Mouse (Mus musculus) megakaryocyte, embryonic 14.5 days (primary cell): Measurements from ENCODE around the gene Trim11. TPM values are rescaled to one million over a fixed set of nuclear protein-coding genes. Genes with fewer than 3 reads are reported as not detected.
A peak's percentile ranks its signal among the peaks of the same experiment; 100 is the strongest.

Experiments used
- H3K27me3 ChIP-seq: replicated peaks from 2 replicates; pipeline ENCODE3; 2012; ENCODE audit warnings: inconsistent platforms
- H3K36me3 ChIP-seq: replicated peaks from 2 replicates; pipeline ENCODE3; 2012; ENCODE audit warnings: low read length, inconsistent platforms, mixed read lengths
- H3K4me1 ChIP-seq: 2 replicates; pipeline ENCODE4 v1.6.1; 2012; ENCODE audit warnings: inconsistent platforms
- H3K4me3 ChIP-seq: replicated peaks from 2 replicates; pipeline ENCODE3; 2012; ENCODE audit warnings: moderate library complexity, mild to moderate bottlenecking, inconsistent platforms
- H3K9me3 ChIP-seq: 2 replicates; pipeline ENCODE4 v1.6.1; 2012; ENCODE audit warnings: inconsistent platforms
- FLI1 ChIP-seq: IDR thresholded peaks from 2 replicates; pipeline ENCODE4 v1.6.1; 2012; ENCODE audit warnings: low read length, inconsistent platforms, mixed read lengths
- GATA1 ChIP-seq: IDR thresholded peaks from 3 replicates; pipeline ENCODE4 v1.6.1; 2012; ENCODE audit warnings: mixed read lengths, low read length, inconsistent platforms, borderline replicate concordance
- polyA plus RNA-seq: library from polyadenylated mRNA; stranded (reverse); fragments of >175 nt; gene quantifications from 2 replicates; pipeline ENCODE4 v1.2.3, GENCODE M21; 2012; ENCODE audit warnings: low replicate concordance; ENCODE audit not compliant: insufficient read depth

Gene Trim11
- polyA plus RNA-seq, 1 experiment: 12.8 TPM

DNA sequence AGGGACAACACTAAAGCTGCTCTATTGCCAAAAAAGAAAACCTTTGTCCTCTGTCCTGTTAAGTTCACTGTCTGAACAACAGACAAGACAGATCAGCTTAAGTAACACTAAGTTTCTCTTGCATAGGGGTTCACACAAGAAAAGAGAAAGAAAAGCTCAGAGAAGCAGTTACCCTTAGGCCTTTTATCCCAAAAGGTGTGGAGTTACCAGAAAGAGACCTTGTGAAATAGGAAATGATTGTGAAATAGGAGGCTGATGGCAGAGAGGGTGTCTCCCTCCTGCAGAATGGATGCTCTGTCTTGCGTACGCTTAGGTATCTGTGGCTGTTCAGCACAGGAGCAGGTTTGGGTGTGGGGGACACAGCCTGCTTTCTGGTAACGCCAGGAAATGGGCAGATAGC lies 1.3 kb downstream of the Trim11 start:
- peaks cover 45% of the 10 kb centered on the region for H3K36me3 ChIP-seq
- peaks cover 64% of the 10 kb centered on the region for H3K4me1 ChIP-seq
- no peaks in the 10 kb centered on the region for H3K9me3 ChIP-seq
- peak overlapping the region; percentile 98 for H3K4me3 ChIP-seq
- TF ChIP-seq FLI1: no peak
- TF ChIP-seq GATA1: no peak
- no peaks in the 10 kb centered on the region for H3K27me3 ChIP-seq

DNA sequence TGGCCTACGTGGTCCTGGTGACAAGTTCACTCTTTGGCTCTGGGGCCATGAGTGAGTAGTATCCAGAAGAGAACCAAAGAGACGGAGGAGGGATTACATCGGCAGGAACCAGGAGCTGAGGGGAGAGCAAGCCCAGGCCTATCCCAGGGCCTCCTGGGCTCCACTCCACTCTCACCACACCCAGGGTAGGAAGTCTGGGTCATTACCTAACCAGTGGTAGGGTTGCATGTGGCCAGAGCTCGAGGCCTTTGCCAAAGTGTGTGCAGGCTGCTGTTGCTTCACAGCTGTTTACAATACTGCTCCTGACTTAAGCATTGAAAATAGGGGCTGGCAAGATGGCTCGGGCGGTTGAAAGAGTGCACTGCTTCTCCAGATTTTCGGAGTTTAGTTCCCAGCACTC lies 1.8 kb downstream of the Trim11 start:
- H3K4me1 ChIP-seq: peaks cover 65% of the 10 kb centered on the region
- TF ChIP-seq GATA1 (no peak), FLI1 (no peak)
- no peaks in the 10 kb centered on the region for H3K27me3 ChIP-seq
- peaks cover 46% of the 10 kb centered on the region for H3K36me3 ChIP-seq
- H3K4me3 ChIP-seq: peak overlapping the region; percentile 98
- H3K9me3 ChIP-seq: no peaks in the 10 kb centered on the region

DNA sequence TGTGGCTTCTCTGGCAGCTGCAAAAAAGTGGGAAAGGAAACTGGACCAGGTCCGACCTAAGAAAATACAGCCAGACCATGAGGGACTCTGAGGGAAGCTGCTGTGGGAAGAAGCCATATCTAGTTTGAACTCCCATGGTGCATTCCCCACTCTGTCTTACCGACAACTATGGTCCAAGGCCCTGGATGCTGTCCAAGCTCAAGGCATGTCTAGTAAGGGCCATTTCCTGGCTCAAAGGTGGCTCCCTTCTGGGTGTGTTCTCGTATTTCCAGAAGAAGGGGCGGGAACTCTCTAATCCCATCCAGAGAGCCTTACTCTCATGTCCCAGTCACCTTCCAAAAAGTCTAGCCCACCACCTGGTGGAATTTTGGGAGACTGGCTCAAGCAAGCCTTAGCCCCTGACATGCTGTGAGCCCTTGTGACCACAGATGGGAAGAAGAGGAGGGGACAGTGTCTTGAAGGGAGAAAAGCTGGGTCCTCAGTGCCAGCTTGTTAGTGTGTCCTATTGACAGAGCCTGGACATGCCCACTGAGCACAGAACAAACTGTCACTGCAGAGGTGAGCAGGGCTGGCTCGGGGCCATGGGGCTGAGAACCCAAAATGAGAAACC lies 2.6 kb downstream of the Trim11 start:
- Histone ChIP-seq H3K9me3 (no peaks in the 10 kb centered on the region), H3K36me3 (peaks cover 52% of the 10 kb centered on the region), H3K4me3 (peak overlapping the region; percentile 98), H3K4me1 (peaks cover 68% of the 10 kb centered on the region), H3K27me3 (no peaks in the 10 kb centered on the region)
- no peak for TF ChIP-seq FLI1
- TF ChIP-seq GATA1: no peak

DNA sequence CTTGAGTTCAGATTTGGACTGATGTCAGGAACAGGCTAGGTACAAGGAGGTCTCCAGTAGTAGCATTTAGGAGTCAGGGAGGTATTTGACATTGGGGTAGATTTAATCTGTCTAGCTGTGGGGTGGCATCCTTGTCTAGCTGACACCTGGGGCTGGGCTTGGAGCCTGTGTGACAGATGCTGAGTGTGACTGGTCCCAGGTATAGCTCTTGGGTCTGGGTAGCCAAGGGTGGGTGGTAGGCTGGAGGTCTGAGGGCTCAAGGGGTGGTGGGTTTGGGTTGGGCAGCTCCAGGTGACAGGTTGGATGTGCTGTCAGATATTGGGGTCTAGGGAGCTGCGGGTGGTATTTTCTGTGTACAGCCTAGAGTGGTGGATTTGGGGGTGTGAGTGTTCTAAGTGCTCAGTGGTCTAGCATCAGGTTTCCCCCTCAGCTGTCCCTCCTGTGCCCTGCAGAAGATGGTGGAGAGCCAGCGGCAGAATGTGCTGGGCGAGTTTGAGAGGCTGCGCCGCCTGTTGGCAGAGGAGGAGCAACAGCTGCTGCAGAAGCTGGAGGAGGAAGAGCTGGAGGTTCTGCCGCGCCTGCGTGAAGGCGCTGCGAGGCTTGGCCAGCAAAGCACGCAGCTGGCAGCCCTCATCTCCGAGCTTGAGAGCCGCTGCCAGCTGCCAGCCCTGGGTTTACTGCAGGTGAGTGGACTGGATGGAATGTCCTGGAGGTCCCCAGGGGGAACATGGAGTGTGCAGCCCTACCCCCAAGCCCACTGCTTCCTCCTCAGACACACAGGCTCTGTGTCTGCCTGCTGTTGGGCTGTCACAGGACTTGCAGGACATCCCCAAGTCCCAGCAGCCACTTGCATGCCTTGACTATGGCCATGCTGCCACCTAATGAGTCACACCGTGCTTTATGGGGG lies 3.9 kb downstream of the Trim11 start:
- peak overlapping the region; percentile 43 for H3K4me3 ChIP-seq
- no peaks in the 10 kb centered on the region for H3K9me3 ChIP-seq
- H3K36me3 ChIP-seq: peaks cover 65% of the 10 kb centered on the region
- no peaks in the 10 kb centered on the region for H3K27me3 ChIP-seq
- H3K4me1 ChIP-seq: peaks cover 75% of the 10 kb centered on the region
- no peak for TF ChIP-seq FLI1

DNA sequence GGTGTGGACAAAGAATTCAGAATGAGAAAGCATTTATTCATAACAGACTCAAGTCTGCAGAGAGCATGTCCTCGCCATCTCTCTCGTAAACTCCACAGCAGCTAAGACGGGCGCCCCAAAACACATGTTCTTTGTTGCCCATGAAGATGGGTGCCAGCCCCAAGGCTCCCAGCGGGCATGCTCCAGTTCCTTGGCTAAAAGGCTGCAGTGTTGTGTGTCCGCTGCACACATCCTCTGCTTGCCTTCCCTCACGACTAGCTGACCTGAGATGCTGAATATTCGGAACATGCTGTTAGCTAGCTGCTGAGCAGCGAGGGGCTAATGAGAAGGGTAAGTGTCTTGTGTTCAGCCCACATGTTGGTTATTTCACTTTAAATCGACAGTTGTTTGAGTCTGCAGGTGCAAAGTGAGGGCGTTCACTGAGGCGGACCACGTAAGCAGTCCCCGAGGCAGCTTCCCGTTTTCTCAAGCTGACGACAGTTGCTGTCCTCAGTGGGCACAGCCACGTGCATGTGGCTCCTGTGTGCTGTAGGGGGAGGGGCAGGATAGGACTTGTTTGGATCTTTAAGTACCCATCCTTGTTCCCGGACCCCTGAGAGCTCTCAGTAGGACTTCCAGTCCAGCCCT lies 4.7 kb downstream of the Trim11 start:
- no peaks in the 10 kb centered on the region for H3K27me3 ChIP-seq
- no peaks in the 10 kb centered on the region for H3K9me3 ChIP-seq
- peaks cover 83% of the 10 kb centered on the region for H3K4me1 ChIP-seq
- no peak overlapping the region for H3K4me3 ChIP-seq
- H3K36me3 ChIP-seq: peaks cover 73% of the 10 kb centered on the region
- no peak for TF ChIP-seq GATA1
- TF ChIP-seq FLI1: no peak

DNA sequence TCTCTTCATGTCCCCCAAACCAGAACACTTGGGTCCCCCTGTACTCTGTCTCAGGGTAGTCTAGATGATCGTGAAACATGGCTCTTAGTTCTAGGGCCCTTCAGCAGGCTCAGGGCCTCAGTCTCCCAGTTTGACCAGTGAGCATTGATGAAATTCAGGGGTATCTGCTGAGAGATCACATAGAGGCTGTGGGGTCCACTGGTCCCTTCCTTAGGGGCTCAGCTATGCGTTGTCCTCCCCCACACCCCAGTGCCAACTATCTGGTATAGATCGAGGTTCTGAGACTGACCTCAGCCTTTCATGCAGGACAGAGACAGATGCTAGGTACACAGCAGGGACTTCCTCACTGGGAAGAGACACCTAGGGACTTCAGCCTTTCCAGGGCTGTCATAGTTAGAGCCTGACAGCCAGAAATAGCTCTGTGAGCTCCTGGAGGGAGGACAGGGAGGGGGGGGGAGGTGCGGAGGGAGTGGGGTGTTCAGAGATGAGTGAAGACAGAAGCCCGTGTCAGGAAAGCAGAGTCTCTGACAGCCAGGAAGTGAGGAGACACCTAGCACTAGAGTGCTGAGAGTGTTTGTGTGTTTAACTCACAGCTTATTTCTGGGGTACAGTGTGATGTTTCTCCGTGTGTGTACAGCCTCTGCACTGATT lies 5.9 kb downstream of the Trim11 start:
- no peaks in the 10 kb centered on the region for H3K9me3 ChIP-seq
- H3K27me3 ChIP-seq: no peaks in the 10 kb centered on the region
- TF ChIP-seq GATA1 (no peak), FLI1 (no peak)
- H3K36me3 ChIP-seq: peaks cover 85% of the 10 kb centered on the region
- H3K4me3 ChIP-seq: no peak overlapping the region
- H3K4me1 ChIP-seq: peaks cover 85% of the 10 kb centered on the region

DNA sequence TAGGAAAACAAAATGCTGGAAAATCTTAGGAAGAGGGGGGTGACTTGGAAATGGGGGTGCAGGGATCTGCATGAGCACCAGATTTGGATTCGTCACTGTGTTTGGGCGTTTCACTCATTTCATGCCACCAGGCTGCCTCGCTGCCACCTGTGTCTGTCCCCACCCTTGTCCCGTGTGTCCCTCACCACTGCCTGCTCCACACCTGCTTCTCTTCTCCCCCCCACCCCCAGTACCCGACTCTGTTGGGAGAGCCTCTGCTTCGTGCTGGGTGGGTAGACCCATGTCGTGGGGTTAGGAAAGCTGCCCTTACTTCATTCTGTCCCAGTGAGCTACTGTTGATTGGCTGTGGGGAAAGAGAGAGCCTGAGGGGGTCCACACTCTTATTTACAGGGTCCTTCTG lies 6.8 kb downstream of the Trim11 start:
- Histone ChIP-seq H3K36me3 (peaks cover 91% of the 10 kb centered on the region), H3K4me3 (no peak overlapping the region), H3K9me3 (no peaks in the 10 kb centered on the region), H3K4me1 (peaks cover 85% of the 10 kb centered on the region), H3K27me3 (no peaks in the 10 kb centered on the region)
- no peak for TF ChIP-seq FLI1
- no peak for TF ChIP-seq GATA1

DNA sequence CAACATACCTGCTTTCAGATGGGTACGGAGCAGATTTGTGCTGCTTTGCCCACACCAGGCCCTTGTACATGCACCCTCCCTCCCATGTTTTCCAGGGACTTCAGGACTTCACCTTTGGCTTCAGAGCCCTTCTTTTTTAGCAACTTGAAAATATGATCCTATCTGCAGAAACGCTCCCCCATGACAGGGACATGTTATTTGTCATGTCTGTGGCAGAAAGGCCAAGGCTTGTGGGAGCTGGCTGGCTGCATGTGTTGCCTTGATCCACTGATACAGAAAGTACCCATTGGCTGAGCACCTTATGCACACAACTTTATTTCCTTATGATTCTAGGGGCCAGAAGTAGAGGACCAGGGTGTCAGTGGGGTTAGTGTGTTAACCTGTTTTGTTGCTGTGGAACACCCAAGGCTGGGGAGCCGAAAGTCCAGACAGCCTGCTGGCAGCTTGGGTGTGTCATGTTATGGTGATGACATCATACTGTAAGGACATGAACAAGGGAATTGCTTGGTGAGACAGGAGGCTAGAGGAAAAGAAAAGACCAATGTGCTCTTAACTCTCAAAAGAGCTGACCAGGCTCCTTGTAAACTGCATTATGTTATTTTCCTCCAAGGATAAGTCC lies 7.5 kb downstream of the Trim11 start:
- Histone ChIP-seq H3K27me3 (no peaks in the 10 kb centered on the region), H3K9me3 (no peaks in the 10 kb centered on the region), H3K4me1 (peaks cover 85% of the 10 kb centered on the region), H3K4me3 (no peak overlapping the region), H3K36me3 (peaks cover 97% of the 10 kb centered on the region)
- TF ChIP-seq GATA1 (no peak), FLI1 (no peak)

DNA sequence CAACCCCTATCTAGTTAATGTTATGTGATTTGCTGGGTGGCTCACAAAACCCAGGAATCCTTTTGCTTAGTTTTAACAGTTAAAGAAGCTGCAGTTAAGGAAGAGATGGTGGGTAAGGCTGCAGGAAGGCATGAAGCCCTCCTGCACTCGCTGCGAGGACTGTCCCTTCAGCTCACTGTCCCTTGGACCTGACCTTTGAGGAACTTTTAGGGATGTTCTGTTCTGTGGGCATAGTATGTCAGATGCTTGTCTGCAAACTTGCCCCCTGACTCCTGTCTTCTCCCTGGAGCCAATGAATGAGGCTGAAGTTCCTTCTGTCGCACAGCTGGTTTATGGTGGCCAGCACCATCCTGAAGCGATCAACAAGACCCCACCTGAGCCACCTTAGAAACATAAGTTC lies 11.3 kb downstream of the Trim11 start:
- no peaks in the 10 kb centered on the region for H3K27me3 ChIP-seq
- peaks cover 84% of the 10 kb centered on the region for H3K4me1 ChIP-seq
- H3K9me3 ChIP-seq: no peaks in the 10 kb centered on the region
- peaks cover 93% of the 10 kb centered on the region for H3K36me3 ChIP-seq
- H3K4me3 ChIP-seq: no peak overlapping the region
- TF ChIP-seq FLI1 (no peak), GATA1 (no peak)

DNA sequence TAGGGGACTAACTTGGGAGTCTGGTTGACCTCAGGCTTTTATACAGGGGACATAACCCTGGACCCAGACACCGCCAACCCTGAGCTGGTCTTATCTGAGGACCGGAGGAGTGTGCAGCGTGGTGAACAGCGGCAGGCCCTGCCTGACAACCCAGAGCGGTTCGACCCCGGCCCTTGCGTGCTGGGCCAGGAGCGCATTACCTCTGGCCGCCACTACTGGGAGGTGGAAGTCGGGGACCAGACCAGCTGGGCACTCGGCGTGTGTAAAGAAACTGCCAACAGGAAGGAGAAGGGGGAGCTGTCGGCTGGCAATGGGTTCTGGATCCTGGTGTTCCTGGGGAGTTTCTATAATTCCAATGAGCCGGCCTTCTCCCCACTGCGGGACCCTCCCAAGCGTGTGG lies 12.2 kb downstream of the Trim11 start:
- H3K36me3 ChIP-seq: peaks cover 93% of the 10 kb centered on the region
- TF ChIP-seq FLI1 (no peak), GATA1 (no peak)
- H3K4me1 ChIP-seq: peaks cover 84% of the 10 kb centered on the region
- H3K27me3 ChIP-seq: peaks cover 2% of the 10 kb centered on the region
- H3K4me3 ChIP-seq: no peak overlapping the region
- no peaks in the 10 kb centered on the region for H3K9me3 ChIP-seq
